Mouse (Mus musculus) stomach, postnatal 0 days (tissue): ENCODE measurements around the gene Lrrc41. TPM values are rescaled to one million over a fixed set of nuclear protein-coding genes. Genes with fewer than 3 reads are reported as not detected.

Source experiments
- ATAC-seq: fragments of 200-750 bp; cut with Nextera tagmentation; 2 replicates; pipeline ENCODE4 v1.8.0; 2017; ENCODE audit not compliant: low FRiP score, low TSS enrichment
- DNase-seq: peaks from one replicate; pipeline ENCODE4 v3.0.0-alpha.2; 2016; ENCODE audit warnings: low spot score
- H3K27ac ChIP-seq: fragments of 300-500 bp; sonication (generic); replicated peaks from 2 replicates; pipeline ENCODE4 v1.5.1; 2014; ENCODE audit warnings: mild to moderate bottlenecking, control low read depth
- H3K27me3 ChIP-seq: fragments of 300-500 bp; sonication (generic); 2 replicates; pipeline ENCODE4 v1.6.1; 2014; ENCODE audit warnings: low read length; ENCODE audit not compliant: control insufficient read depth, insufficient read depth
- H3K36me3 ChIP-seq: fragments of 300-500 bp; sonication (generic); 2 replicates; pipeline ENCODE4 v1.6.1; 2014; ENCODE audit warnings: low read length, mixed read lengths; ENCODE audit not compliant: control insufficient read depth, insufficient read depth
- H3K4me1 ChIP-seq: fragments of 300-500 bp; sonication (generic); replicated peaks from 2 replicates; pipeline ENCODE4 v1.6.1; 2014; ENCODE audit warnings: antibody characterized with exemption; ENCODE audit not compliant: control insufficient read depth, insufficient read depth
- H3K4me2 ChIP-seq: fragments of 300-500 bp; sonication (generic); replicated peaks from 2 replicates; pipeline ENCODE4 v1.6.1; 2014; ENCODE audit warnings: low read depth, mild to moderate bottlenecking, control low read depth, moderate library complexity
- H3K4me3 ChIP-seq: fragments of 300-500 bp; sonication (generic); 2 replicates; pipeline ENCODE4 v1.5.1; 2014; ENCODE audit warnings: low read depth, low read length, control low read depth
- H3K9ac ChIP-seq: fragments of 300-500 bp; sonication (generic); 2 replicates; pipeline ENCODE4 v1.6.1; 2014; ENCODE audit warnings: mild to moderate bottlenecking, low read length, control low read depth, mixed read lengths
- H3K9me3 ChIP-seq: fragments of 300-500 bp; sonication (generic); 2 replicates; pipeline ENCODE4 v1.6.1; 2016; ENCODE audit warnings: low read length; ENCODE audit not compliant: control insufficient read depth
- CTCF ChIP-seq: IDR thresholded peaks from 2 replicates; pipeline ENCODE4 v1.5.1; 2016; ENCODE audit warnings: antibody characterized with exemption, low read depth, mild to moderate bottlenecking, moderate library complexity
- EP300 ChIP-seq: optimal IDR thresholded peaks from 2 replicates; pipeline ENCODE3; 2016; ENCODE audit warnings: antibody characterized with exemption
- whole genome bisulfite sequencing: fragments of 180-500 bp; shearing (Covaris S2); extraction: QIAGEN DNeasy Blood & Tissue Kit; methylation state at CpG from one replicate; pipeline ENCODE4 v1.1.7; 2014; 5-methylcytosine and 5-hydroxymethylcytosine counted together
- polyA plus RNA-seq: library from polyadenylated mRNA; unstranded; fragments of >200 nt; fragmentation: Nextera tagmentation; extraction: Ambion mirVana; gene quantifications from 2 replicates; pipeline ENCODE4 v1.2.1, GENCODE M21; 2015

The Lrrc41 gene
- polyA plus RNA-seq, 1 experiment from 2014 or later = 37.4 TPM

DNA sequence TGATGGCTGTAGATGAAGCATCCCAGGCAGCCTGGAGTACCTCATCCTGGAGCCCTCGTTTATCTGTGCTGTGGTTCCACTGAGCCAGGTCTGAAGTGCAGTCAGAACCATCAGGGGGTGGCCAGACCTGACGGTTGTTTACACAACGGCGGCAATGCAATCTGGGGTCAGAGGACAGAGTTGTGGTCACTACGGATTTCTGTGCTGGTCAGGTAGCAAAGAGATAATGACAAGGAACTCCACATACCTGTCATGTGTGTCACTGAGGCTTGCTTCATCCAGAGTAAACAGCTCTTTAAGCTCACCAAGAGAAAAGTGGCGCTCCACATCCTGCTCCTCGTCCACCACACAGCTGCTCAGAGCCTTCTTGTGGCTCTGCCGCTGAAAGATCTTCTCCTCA lies 22.1 kb downstream of the Lrrc41 start:
- WGBS = 64% methylated on average over 8 of the region's 8 CpGs
- Histone ChIP-seq H3K9me3 (no peaks in the 10 kb centered on the region), H3K4me1 (no peaks in the 10 kb centered on the region), H3K36me3 (peaks cover 37% of the 10 kb centered on the region), H3K27ac (no peak overlapping the region), H3K4me3 (no peak overlapping the region), H3K4me2 (no peak overlapping the region), H3K9ac (no peak overlapping the region), H3K27me3 (no peaks in the 10 kb centered on the region)
- ATAC-seq = peak; percentile 71
- TF ChIP-seq CTCF (no peak), EP300 (no peak)
- DNase-seq = peak; percentile 31

DNA sequence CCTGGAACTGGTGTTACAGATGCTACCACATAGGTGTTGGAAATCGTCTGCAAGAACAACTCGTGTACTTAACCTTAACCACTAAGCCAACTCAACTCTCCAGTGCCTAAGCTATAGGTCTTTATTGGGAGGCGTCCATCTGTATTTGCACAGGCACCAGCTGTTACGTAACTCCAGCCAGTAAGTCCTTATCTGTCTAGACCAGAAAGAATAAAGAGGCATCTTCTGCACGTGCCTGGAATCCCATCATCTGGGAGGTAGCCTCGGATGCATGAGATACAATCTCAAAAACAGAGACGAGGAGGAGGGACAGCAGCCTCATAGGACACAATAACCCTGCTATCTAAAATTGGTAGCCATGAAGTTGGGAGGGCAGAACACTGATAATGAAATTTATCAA lies 25.9 kb downstream of the Lrrc41 start:
- H3K9ac ChIP-seq = no peak overlapping the region
- no peak overlapping the region for H3K4me2 ChIP-seq
- ATAC-seq (no peak), DNase-seq (no peak)
- WGBS = 72% methylated on average over 7 of the region's 7 CpGs
- no peak overlapping the region for H3K27ac ChIP-seq
- H3K4me3 ChIP-seq = no peak overlapping the region
- no peak for TF ChIP-seq CTCF
- TF ChIP-seq EP300 = no peak
- H3K4me1 ChIP-seq = no peaks in the 10 kb centered on the region
- H3K9me3 ChIP-seq = no peaks in the 10 kb centered on the region
- no peaks in the 10 kb centered on the region for H3K27me3 ChIP-seq
- H3K36me3 ChIP-seq = peaks cover 17% of the 10 kb centered on the region

DNA sequence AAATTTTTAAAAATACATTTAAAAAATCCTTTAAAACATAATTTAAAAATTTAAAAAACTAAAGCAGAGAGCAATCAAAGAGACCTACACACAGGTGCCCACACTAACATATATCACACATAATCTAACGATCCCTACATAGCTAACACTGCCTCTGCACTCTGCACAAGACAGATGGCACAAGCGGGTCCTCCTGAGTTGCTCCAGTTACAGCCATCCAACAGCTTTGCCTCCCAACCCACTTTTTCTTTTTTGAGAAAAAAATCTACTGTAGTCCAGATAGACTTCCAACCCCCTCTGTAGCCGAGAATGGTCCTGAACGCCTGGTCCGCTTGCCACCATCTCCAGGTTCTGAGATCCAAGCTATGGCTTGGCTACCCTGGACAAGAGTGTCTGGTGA lies 30.2 kb downstream of the Lrrc41 start:
- H3K36me3 ChIP-seq = no peaks in the 10 kb centered on the region; the same call in 1 of the 2 replicates
- TF ChIP-seq EP300 (no peak), CTCF (no peak)
- no peak overlapping the region for H3K4me3 ChIP-seq
- no peak for ATAC-seq
- 90% methylated on average over 5 of the region's 5 CpGs for WGBS
- H3K9ac ChIP-seq = no peak overlapping the region
- no peaks in the 10 kb centered on the region for H3K9me3 ChIP-seq
- H3K27me3 ChIP-seq = no peaks in the 10 kb centered on the region
- H3K4me1 ChIP-seq = no peaks in the 10 kb centered on the region
- no peak for DNase-seq
- no peak overlapping the region for H3K4me2 ChIP-seq
- H3K27ac ChIP-seq = no peak overlapping the region

DNA sequence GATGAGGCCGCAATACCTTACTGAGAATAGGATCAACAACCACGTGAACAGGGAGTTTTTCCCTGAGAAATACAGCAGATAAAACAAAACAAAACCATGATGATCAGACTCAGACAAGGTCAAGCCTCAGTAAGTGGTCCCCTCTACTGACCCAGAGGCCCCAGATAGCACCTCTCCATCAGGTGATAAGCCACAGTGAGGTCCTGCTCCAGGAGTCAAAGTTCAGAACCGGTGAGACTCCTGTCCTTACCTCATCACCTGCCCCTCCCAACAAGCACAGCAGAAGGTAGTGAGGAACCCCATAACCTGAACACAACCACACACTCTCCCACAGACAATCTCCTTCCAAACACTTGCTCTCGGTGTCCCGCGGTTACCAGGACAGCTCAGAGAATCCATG lies 35.6 kb downstream of the Lrrc41 start:
- TF ChIP-seq CTCF (no peak), EP300 (no peak)
- Histone ChIP-seq H3K9ac (no peak overlapping the region), H3K36me3 (no peaks in the 10 kb centered on the region; the same call in 1 of the 2 replicates), H3K4me3 (no peak overlapping the region), H3K4me2 (no peak overlapping the region), H3K9me3 (no peaks in the 10 kb centered on the region), H3K4me1 (no peaks in the 10 kb centered on the region), H3K27ac (no peak overlapping the region), H3K27me3 (no peaks in the 10 kb centered on the region)
- ATAC-seq (no peak), DNase-seq (no peak)
- WGBS = 91% methylated on average over 6 of the region's 6 CpGs

DNA sequence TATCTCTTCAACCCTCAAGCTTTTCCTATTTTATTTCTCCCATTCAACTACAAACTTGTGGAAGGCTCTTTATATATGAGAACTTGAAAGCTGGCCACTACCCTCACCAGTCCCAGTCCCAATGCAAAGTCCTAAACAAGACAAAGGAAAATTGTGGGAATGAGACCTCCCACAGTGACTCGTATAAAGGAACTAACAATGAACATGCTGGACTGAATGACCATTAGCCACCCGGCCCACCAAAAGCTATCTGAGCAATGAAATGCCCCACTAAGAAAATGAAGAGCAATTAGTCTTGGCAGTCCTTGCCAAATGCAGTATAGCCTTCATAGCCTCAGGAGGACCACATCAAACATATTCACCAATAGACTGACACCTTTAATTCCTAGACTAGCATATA lies 36.4 kb downstream of the Lrrc41 start:
- 90% methylated on average over 2 of the region's 2 CpGs for WGBS
- H3K9me3 ChIP-seq = no peaks in the 10 kb centered on the region
- H3K4me3 ChIP-seq = no peak overlapping the region
- no peak overlapping the region for H3K4me2 ChIP-seq
- ATAC-seq = no peak
- no peaks in the 10 kb centered on the region for H3K27me3 ChIP-seq
- H3K27ac ChIP-seq = no peak overlapping the region
- no peak for DNase-seq
- H3K9ac ChIP-seq = no peak overlapping the region
- H3K4me1 ChIP-seq = no peaks in the 10 kb centered on the region
- TF ChIP-seq CTCF = no peak
- no peak for TF ChIP-seq EP300
- H3K36me3 ChIP-seq = no peaks in the 10 kb centered on the region; the same call in 1 of the 2 replicates

DNA sequence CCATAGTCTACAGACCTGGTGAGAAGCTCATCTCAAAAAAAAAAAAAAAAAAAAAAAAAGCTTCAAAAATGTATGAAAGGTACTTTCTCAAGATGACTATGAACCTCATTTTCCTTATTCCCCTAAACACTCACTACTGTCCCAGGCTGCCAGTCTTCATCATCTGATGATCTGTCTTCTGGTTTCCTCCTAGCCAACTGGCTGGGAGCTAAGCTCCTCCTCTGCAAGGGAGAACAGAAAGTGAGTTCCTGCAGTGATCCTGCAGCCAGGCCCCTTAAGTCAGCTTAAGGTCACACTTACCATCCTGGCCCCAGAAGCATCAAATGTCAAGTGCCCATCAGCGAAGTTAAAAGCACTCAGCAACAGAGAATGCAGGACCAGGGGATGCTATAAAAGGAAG lies 47.7 kb downstream of the Lrrc41 start:
- Histone ChIP-seq H3K9me3 (no peaks in the 10 kb centered on the region), H3K4me2 (peak overlapping the region; percentile 58), H3K27me3 (no peaks in the 10 kb centered on the region), H3K27ac (no peak overlapping the region), H3K9ac (no peak overlapping the region; the same call in 1 of the 2 replicates), H3K4me1 (peaks cover 4% of the 10 kb centered on the region; the same call in 1 of the 2 replicates), H3K36me3 (no peaks in the 10 kb centered on the region), H3K4me3 (peak overlapping the region; percentile 52)
- DNase-seq = no peak
- ATAC-seq = no peak
- WGBS = 0% methylated on average over 1 of the region's 1 CpGs
- no peak for TF ChIP-seq CTCF
- no peak for TF ChIP-seq EP300
